Mouse (Mus musculus): ENCODE measurements around the gene Mcm2.

DNA sequence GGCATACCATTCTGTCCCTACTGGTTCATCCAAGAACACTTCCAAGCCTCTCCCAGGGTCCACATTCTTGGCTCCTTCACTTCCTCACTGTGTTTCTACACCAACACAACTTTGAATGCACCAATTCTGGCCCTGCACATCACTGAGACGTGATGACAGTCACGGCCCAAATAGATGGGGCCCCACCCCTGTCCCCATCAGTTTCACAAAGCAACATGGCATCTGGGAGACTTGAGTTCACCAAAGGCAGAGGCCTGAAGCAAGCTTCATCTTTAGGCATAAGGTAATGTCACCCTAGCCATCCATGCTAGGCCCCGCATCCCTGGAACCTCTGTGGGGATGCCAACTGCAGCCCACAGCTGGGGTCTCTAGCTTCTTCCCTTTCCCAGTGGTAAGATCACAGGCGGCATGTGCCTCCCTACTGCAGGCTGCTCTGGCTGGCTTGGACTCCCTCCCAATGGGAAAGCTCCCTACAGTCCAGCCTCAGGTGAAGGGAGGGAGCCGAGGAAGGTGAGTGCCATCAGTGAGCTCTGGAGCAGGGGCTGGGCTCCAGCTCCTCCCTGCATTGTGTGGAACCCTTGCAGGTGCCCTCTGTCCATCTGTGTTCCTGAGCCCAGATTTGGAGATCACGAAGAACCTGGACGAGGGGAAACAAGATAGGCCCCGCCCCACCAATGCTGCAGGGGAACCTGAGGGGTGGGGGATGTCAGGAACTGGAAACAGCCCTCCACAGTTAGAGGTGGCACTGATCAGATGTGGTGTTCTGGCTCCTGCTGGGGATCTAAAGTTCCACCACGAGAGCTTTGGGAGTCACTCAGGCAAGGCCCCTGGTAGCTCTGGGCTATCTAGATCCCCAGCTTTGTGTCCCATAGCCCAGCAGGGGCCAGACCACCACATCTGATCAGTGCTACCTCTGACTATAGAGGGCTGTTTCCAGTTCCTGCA is 54.5 kb downstream of the Mcm2 start:
- TF ChIP-seq POLR2AphosphoS2 (IDR thresholded peaks at IDR 0.05; ENCODE audit: low read depth, low read length) = no peak
- no peak for TF ChIP-seq NELFE (IDR thresholded peaks at IDR 0.05; ENCODE audit: low read depth, low read length)
